Mouse (Mus musculus): Measurements from ENCODE around the gene Fam84b.
A peak's percentile ranks its signal among the peaks of the same experiment; 100 is the strongest.
"Not testable (repeated sequence)": the region's sequence is repeated elsewhere in the genome, so short reads cannot be mapped to it uniquely, and the experiment has no call there.

Fam84b gene

GRCm38 (mm10) chr15:60853231-60853999 lies at the start of gene Fam84b:
Gene Fam84b (minus strand): TSS chr15:60853778.
- peak; percentile 60 for DNase-seq (ENCODE audit: low spot score)

GRCm38 (mm10) chr15:60898187-60898965 lies 44.8 kb upstream of the Fam84b start:
- DNase-seq (ENCODE audit: low spot score), result no peak

DNA sequence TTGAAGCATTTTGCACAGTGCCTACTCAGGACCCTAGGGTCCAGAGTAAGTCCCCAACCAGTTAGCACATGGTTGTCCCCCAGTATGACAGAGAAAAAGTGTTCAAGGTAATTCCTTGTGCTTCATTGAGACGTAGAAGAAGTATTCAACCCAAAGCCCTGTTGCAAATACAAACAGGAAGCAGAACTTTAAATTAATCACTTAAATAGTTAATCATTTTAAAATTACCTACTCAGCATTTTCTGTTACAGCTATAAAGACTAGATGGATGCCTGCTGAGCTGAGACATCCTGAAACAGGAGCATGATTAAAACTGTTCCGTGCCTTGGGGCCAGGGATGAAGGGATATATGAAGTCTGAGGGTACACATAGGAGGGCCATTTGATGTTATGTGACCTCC lies 42.5 kb upstream of the Fam84b start:
- DNase-seq (ENCODE audit: low spot score), result no peak

DNA sequence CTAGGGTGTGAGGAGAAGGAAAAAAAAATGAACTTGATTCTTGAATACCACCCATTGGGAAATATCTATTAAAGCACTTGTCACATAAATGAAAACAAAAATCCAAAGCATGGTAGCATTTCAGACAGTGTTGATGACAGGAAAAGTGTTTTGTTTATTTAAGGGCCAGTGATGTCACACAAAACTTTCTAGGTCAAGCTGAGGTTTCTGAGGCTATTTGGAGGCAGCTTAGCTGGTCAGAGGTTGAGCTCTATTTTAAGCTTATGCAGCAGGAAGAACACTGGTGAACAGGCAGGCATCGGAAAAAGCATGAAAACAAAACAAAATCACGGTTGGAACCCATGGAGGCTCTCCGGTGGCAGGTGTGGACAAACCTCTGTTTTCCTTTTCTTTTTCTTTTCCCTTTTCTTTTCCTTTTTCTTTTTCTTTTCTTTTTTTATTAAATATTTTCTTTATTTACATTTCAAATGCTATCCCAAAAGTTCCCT lies 39.4 kb upstream of the Fam84b start:
- no peak for DNase-seq (ENCODE audit: low spot score)

DNA sequence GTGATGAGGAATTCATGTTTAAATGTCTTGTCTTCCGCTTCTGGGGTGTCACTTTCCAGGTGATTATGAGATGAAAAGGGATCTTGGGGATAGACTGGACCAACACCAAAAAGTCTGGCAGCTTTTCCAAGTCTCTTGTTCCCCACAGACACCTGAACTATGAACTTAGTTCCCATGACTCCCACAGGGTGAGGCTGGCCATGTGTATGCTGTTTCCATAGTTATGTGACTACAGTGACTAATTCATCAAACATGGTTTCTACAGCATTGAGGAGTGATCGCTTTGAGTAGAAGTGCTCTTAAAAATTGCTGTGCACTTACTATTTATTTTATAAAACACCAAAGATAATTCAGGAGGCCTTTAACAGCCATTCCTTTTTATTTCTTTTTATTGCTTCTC lies 35.1 kb upstream of the Fam84b start:
- DNase-seq (ENCODE audit: low spot score), result no peak

GRCm38 (mm10) chr15:60875721-60876120 lies 22.1 kb upstream of the Fam84b start:
- DNase-seq (ENCODE audit: low spot score), result no peak

DNA sequence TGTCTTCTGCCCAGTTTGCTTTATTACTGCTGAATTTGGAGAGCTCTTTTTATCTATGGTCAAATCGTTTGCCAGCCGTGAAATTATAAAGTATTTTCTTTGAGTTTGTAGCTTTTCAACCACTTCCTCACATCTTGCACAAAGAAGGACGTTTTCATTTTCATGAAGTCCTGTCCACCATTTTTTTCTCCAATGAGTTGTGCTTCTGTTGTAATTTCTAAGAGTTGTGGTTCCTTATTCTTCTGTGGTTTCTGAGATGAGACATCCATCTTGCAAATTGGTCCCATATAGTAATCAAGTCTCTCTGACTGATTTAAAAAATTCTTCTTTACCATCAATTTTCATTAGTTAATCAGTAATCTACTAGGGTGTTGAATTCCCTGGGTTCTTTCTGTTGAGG lies 8.8 kb upstream of the Fam84b start:
- DNase-seq (ENCODE audit: low spot score), result no peak

- no peak for DNase-seq (ENCODE audit: low spot score)
Measured at GRCm38 (mm10) chr15:60855112-60855511, 1.5 kb upstream of the Fam84b start.

- no peak for DNase-seq (ENCODE audit: low spot score)
Measured at GRCm38 (mm10) chr15:60854151-60854550, 573 bp upstream of the Fam84b start.

DNA sequence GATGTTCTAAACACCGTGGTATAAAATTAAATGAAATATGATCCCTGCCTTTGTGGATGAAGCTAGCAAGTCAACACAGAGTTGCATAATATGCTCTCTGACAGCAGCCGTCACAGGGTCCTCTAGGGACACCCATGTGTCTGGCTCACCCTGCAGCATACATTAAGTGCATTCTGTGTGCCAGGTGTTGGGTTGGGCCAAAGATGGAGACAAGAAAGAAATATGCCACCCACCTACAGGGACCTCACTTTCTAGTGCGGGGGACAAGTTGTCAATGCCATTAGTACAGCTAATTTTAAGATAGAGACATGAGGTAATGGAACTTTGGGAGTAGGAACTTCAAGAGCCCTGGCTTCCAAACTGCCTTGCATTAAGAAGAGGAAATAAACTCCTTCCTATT lies 4.9 kb downstream of the Fam84b start:
- DNase-seq (ENCODE audit: low spot score), result no peak

GRCm38 (mm10) chr15:60846291-60846690 lies 7.3 kb downstream of the Fam84b start:
- DNase-seq (ENCODE audit: low spot score), result no peak

DNA sequence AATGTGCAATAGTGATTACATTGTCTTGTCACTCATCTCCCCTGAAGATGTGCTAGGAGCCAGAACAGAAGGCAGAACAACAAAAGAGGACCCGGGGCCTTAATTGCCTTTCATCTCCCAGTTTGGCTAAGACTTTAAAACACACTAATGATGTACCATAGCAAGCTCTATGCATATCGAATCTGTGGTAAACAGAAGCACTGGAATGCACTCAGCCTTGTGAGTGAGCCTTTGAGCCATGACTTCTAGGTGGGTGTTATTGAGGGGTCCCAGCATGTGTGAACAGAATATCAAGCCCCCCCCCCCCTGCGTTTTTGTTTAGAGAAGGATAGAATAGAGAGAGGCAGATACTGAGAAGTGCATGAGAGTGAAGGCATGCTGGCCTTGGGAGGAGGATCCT lies 7.7 kb downstream of the Fam84b start:
- DNase-seq (ENCODE audit: low spot score), result peak; percentile 28

DNA sequence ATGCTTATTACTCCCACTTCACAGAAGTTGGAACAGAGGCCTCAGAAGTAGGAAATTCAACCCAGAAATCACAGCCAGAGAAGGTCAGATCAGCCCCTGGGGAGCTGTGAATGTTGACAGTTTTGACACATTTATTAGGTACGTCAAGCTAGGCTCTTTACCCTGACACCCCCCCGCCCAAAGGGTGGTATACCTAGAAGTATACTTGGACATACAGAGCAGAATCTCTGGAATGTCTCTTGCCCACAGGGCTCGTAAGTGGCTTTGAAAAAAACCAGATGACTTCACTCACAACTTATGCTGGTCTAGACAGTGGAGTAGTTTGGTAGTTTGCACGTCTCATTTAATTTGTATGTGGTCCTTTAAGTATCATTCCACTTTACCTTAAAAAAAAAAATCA lies 11.8 kb downstream of the Fam84b start:
- peak; percentile 67 for DNase-seq (ENCODE audit: low spot score)

DNA sequence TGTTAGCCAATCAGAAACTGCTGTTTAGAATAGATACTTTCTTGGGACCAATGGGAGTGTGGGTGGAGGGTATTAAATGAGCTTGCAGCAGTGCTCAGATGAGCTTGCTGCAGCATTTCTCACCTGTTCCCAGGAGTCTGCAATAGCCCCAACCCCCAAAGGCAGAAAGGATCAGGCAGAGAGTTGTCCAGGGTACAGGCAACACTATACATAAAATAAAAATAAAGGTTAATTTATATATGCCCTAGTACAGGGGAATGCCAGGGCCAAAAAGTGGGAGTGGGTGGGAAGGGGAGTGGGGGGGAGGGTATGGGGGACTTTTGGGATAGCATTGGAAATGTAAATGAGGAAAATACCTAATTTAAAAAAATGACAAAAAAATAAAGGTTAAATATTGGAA lies 12.3 kb downstream of the Fam84b start:
- not testable (repeated sequence) for DNase-seq (ENCODE audit: low spot score)

DNA sequence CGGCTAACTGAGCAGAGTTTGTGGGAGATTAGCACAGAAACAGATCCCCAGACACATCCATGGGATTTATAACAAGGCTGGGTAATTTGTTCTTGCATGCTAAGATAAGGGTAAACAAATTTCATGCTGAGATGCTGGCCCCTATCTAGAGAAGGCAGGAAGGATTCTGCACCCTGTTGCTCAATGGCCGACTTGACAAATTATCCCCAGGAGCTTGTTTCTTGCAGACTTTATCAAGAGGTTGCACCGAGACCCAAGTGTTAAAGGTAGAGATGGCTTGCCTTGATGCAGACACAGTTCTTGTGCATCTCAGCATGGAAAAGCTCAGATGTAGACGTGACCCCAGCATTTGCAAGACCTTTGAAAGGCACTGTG lies 13.3 kb downstream of the Fam84b start:
- DNase-seq (ENCODE audit: low spot score), result no peak

- DNase-seq (ENCODE audit: low spot score), result no peak
Measured at GRCm38 (mm10) chr15:60839539-60840295, 13.9 kb downstream of the Fam84b start.

GRCm38 (mm10) chr15:60838135-60838534 lies 15.4 kb downstream of the Fam84b start:
- DNase-seq (ENCODE audit: low spot score), result no peak

GRCm38 (mm10) chr15:60837719-60838118 lies 15.9 kb downstream of the Fam84b start:
- DNase-seq (ENCODE audit: low spot score), result no peak

GRCm38 (mm10) chr15:60836321-60836720 lies 17.3 kb downstream of the Fam84b start:
- DNase-seq (ENCODE audit: low spot score), result no peak

DNA sequence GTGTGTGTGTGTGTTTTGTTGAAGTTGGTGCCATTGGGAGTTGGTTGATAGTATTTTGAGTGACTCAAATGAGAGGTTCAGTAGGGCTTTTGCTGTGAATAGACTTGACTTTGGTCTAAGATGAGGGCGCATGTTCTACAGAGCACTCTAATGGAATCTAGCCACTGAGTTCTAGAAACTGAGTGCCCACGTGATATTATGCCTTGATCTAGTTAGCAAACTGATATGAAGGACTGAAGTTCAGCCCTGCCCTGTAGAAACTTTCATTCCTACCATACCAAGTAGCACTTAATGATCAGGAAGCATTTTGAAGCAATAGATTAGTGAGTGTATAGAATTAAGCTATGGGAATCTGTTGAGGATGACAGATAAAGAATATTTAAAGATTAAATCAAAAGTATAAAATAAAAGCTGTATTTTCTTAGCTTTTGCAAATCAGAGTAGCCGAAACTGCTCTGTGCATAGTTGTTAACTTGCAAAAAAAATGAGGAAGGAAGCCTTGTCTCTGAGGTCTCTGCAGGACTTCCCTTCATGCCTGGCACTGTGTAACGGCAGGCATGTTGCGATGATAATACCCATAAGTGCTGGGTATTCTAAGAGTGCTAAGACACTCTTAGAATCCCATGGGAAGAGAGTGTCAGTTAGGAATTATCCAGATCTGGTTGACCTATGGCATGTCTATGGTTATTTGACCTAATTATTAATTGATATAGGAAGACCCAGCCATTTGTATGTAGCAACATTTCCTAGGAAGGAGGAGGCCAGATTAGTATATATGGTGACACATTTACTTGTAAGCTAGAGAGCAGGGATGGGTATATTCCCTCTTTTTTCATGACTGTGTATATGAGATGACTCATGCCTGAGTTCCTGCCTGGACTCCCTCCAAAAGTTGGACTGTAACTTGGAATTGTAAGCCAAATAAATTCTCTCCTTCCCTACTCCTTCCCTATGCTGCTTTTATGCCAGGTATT lies 18.7 kb downstream of the Fam84b start:
- no peak for DNase-seq (ENCODE audit: low spot score)

DNA sequence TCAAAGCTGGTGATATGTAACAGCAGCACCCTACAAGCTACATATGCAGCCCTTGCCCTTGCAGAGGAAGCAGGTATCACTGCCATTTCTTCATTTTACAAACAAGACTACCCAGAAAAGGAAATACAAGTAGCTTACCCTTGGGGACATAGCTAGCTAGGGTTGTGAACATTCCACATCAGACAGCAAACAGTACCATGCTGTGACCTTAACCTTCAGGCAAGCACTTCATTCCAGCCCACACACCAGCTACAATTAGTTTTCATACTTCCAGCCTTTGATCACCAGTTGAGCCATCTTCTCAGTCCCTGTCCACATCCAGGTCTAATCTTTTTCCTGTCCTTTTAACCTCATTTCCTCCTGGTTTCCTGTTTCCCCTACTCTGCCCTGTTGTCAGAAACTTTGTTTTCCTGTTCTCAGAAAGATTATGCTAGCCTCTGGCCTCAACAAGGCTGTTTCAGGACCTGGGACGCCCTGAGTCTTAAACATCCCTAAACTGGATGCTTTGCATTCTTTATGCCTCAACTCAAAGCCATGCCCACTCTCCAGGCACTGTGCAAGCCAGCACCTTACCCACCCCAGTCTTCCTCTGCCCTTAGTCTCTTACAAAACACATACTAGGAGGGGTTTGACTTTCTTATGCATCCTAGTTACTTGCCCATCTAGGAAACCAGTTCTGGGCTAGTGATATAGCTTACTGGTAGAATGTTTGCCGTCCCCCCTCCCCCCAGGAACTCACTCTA lies 19.9 kb downstream of the Fam84b start:
- no peak for DNase-seq (ENCODE audit: low spot score)

All from embryo, embryonic 10.5 days (tissue).